Mouse (Mus musculus) hindbrain, embryonic 13.5 days (tissue): Measurements from ENCODE around the gene Ip6k3. TPM values are rescaled to one million over a fixed set of nuclear protein-coding genes. Genes with fewer than 3 reads are reported as not detected.
A peak's percentile ranks its signal among the peaks of the same experiment; 100 is the strongest.

Experiments
- ATAC-seq: fragments of 200-750 bp; cut with Nextera tagmentation; 2 replicates; pipeline ENCODE4 v1.8.0; 2017; ENCODE audit warnings: moderate TSS enrichment; ENCODE audit not compliant: low FRiP score
- H3K27ac ChIP-seq: fragments of 300-500 bp; sonication (generic); 2 replicates; pipeline ENCODE4 v1.5.1; 2015; ENCODE audit warnings: inconsistent platforms, mild to moderate bottlenecking, moderate library complexity
- H3K27me3 ChIP-seq: fragments of 300-500 bp; sonication (generic); 2 replicates; pipeline ENCODE4 v1.6.1; 2015; ENCODE audit warnings: mild to moderate bottlenecking, inconsistent platforms
- H3K36me3 ChIP-seq: fragments of 300-500 bp; sonication (generic); 2 replicates; pipeline ENCODE4 v1.6.1; 2015; ENCODE audit warnings: mild to moderate bottlenecking, inconsistent platforms
- H3K4me1 ChIP-seq: fragments of 300-500 bp; sonication (generic); replicated peaks from 2 replicates; pipeline ENCODE4 v1.6.1; 2015; ENCODE audit warnings: inconsistent platforms
- H3K4me2 ChIP-seq: fragments of 300-500 bp; sonication (generic); 2 replicates; pipeline ENCODE4 v1.6.1; 2015; ENCODE audit warnings: inconsistent platforms, mild to moderate bottlenecking, moderate library complexity
- H3K4me3 ChIP-seq: fragments of 300-500 bp; sonication (generic); 2 replicates; pipeline ENCODE4 v1.5.1; 2015; ENCODE audit warnings: mild to moderate bottlenecking, inconsistent platforms
- H3K9ac ChIP-seq: fragments of 300-500 bp; sonication (generic); 2 replicates; pipeline ENCODE4 v1.6.1; 2015; ENCODE audit warnings: mild to moderate bottlenecking, inconsistent platforms
- H3K9me3 ChIP-seq: fragments of 300-500 bp; sonication (generic); 2 replicates; pipeline ENCODE4 v1.6.1; 2016; ENCODE audit warnings: inconsistent platforms
- WGBS: fragments of 180-500 bp; shearing (Covaris S2); methylation state at CpG from one replicate; pipeline ENCODE4 v1.1.7; 2015; 5-methylcytosine and 5-hydroxymethylcytosine counted together
- polyA plus RNA-seq: library from polyadenylated mRNA; unstranded; fragments of >200 nt; fragmentation: Nextera tagmentation; extraction: Ambion mirVana; gene quantifications from 2 replicates; pipeline ENCODE4 v1.2.1, GENCODE M21; 2015

Ip6k3 gene
- polyA plus RNA-seq, 1 experiment from 2014 or later: 0.45 TPM

DNA sequence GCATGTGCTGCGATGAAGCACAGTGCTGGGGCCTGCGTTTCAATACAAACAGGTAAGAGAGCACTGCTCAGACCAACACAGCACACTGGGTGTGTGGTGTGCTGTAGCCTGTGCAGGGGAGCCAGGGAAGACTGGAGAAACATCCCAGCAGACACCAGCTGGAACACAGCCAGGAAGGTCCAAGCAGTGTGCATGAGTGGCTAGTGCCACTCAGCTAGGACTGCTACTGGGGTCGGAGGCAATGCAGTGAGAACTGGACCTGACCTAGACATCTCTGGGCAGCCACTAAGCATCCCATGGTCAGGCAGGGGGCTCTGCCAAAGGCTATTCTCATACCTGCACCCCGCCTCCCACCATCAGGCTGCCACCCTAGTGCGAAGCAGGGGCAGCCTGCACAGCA is 39.4 kb downstream of the Ip6k3 start:
- 96% methylated on average over 5 of the region's 5 CpGs for WGBS
- peaks cover 15% of the 10 kb centered on the region for H3K36me3 ChIP-seq
- H3K4me1 ChIP-seq: peaks cover 92% of the 10 kb centered on the region
- ATAC-seq: no peak
- H3K27me3 ChIP-seq: no peaks in the 10 kb centered on the region
- no peaks in the 10 kb centered on the region for H3K9me3 ChIP-seq
- no peak overlapping the region for H3K27ac ChIP-seq
- no peak overlapping the region for H3K9ac ChIP-seq
- no peak overlapping the region for H3K4me2 ChIP-seq
- no peak overlapping the region for H3K4me3 ChIP-seq

DNA sequence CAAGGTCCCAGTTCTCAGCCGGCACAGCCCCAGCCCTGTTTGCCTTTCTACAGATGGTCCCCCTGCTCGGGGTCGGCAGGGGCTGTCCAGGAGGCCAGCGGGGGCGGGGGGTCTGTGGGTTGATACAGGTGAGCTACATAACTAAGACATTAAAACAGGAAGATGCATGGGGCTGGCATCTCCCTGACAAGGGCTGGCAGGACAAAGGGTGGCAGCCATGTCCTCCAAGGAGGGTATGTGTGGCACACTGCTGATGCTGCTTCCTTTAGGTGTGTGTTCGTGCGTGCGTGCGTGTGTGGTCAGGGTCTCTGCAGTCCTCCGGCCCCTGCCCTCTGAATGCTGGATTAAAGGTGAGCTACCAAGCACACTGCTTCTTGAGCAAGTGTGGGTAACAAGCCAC is 40.6 kb downstream of the Ip6k3 start:
- peak overlapping the region; percentile 61 for H3K9ac ChIP-seq
- peaks cover 27% of the 10 kb centered on the region for H3K36me3 ChIP-seq
- WGBS: 77% methylated on average over 10 of the region's 10 CpGs
- 0 out of 2 replicates have a peak, but pooled peaks cover 8% of the 10 kb centered on the region for H3K27me3 ChIP-seq
- H3K9me3 ChIP-seq: no peaks in the 10 kb centered on the region
- H3K4me1 ChIP-seq: peaks cover 80% of the 10 kb centered on the region
- no peak overlapping the region for H3K4me3 ChIP-seq
- peak overlapping the region; percentile 12; the same call in 1 of the 2 replicates for H3K27ac ChIP-seq
- ATAC-seq: no peak
- H3K4me2 ChIP-seq: no peak overlapping the region

DNA sequence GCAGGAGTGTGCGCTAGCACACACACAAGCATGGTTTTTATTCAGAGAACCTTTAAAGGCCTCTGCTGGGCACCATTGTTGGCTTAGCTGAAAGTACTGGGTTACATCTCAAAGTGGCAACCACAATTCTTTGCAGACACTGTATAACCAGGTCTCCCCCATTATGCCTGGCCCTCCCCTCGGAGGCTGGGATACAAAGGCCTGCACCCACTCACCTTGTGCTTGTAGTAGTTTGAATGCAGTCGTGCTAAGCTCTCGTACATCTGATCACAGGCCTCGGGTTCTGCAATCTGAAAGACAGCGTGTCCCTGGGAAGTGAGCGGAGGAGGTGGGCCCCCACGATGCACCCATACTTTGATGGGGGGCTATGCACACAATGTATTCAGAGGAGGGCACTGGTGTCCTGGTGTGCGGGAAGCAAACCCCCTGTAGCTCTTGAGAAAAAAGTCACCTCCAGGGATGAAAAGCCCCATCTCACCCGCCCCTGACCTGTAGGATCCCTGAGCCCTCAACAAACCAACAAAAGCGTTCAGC is 41.9 kb downstream of the Ip6k3 start:
- Histone ChIP-seq H3K27me3 (0 out of 2 replicates have a peak, but pooled peaks cover 12% of the 10 kb centered on the region), H3K4me2 (no peak overlapping the region), H3K9me3 (no peaks in the 10 kb centered on the region), H3K36me3 (peaks cover 27% of the 10 kb centered on the region), H3K27ac (no peak overlapping the region), H3K4me1 (peaks cover 79% of the 10 kb centered on the region), H3K9ac (no peak overlapping the region), H3K4me3 (no peak overlapping the region)
- WGBS: 81% methylated on average over 11 of the region's 11 CpGs
- no peak for ATAC-seq

DNA sequence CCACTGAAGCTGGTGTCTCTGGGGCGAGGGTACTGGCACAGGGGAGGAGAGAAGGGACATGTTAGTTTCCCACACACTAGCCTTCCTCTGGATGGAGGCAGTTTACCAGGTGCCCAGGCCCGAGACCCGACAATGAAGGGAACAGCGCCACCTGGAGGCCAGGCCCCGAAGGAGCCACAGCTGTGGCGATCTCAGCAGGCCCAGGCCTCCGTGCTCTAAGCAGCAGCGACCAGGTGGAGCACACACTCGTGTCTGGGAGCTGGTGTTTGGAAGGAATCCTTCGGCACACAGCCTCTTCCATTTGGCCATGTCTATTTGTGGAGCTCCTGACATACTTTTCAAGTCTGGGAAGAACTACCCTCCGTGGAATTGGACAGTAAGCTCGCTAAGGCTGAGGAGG is 42.4 kb downstream of the Ip6k3 start:
- no peak for ATAC-seq
- no peak overlapping the region for H3K4me3 ChIP-seq
- H3K36me3 ChIP-seq: peaks cover 27% of the 10 kb centered on the region
- no peak overlapping the region for H3K4me2 ChIP-seq
- 0 out of 2 replicates have a peak, but pooled peaks cover 12% of the 10 kb centered on the region for H3K27me3 ChIP-seq
- WGBS: 36% methylated on average over 12 of the region's 12 CpGs
- H3K9me3 ChIP-seq: no peaks in the 10 kb centered on the region
- no peak overlapping the region for H3K9ac ChIP-seq
- peaks cover 79% of the 10 kb centered on the region for H3K4me1 ChIP-seq
- H3K27ac ChIP-seq: no peak overlapping the region; the same call in 1 of the 2 replicates

DNA sequence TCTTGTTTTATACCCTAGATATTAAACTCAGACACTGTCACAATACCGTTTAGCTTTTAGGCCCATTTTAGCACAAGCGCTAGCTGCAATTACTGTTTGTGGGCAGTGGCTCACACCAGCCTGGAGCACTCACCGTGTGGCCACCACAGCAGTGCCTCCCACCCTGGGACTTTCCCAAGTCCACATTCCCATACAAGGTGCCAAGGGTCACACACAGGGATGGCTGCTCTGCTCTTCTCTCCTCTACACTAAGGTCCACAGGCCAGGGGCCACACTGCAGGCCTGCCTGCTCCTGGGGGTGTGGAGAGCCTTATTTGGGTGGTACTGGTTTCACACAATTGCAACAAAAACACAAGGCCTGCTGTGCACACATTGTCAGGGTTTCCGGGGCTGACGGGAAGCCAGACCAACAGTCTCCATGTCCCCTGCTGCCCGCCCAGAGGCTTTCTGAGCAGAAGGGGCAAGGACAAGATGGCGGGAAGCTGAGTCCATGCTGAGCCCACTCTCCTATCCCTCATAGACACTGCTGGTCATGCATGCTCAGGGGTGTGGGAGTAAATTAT is 43.7 kb downstream of the Ip6k3 start:
- Histone ChIP-seq H3K9ac (no peak overlapping the region), H3K36me3 (peaks cover 27% of the 10 kb centered on the region), H3K4me3 (no peak overlapping the region), H3K4me1 (peaks cover 71% of the 10 kb centered on the region), H3K27ac (no peak overlapping the region), H3K27me3 (0 out of 2 replicates have a peak, but pooled peaks cover 18% of the 10 kb centered on the region), H3K9me3 (no peaks in the 10 kb centered on the region), H3K4me2 (no peak overlapping the region)
- WGBS: 83% methylated on average over 7 of the region's 7 CpGs
- no peak for ATAC-seq

DNA sequence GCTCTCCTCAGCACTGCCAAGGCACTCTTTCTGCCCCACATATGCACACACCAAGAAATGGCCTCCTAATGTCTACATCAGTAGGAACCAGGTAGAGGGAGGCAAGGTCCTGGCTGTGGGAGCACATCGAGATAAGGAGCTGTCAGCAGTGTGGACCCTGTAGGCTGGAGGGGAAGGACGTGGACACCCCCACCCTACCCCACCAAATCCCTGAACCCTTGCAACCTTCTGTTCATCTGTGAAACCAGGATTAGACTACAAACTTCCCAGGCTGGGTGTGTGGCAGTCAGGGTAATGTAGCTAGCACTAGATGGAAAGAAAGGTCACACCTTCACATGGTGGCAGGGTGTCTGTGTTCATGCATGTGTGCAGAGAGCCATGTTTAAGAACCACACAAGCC is 44.5 kb downstream of the Ip6k3 start:
- ATAC-seq: no peak
- H3K4me3 ChIP-seq: no peak overlapping the region
- 92% methylated on average over 2 of the region's 2 CpGs for WGBS
- 0 out of 2 replicates have a peak, but pooled peaks cover 18% of the 10 kb centered on the region for H3K27me3 ChIP-seq
- no peaks in the 10 kb centered on the region for H3K9me3 ChIP-seq
- peaks cover 63% of the 10 kb centered on the region for H3K4me1 ChIP-seq
- H3K27ac ChIP-seq: no peak overlapping the region
- peaks cover 27% of the 10 kb centered on the region for H3K36me3 ChIP-seq
- H3K9ac ChIP-seq: no peak overlapping the region
- H3K4me2 ChIP-seq: no peak overlapping the region

DNA sequence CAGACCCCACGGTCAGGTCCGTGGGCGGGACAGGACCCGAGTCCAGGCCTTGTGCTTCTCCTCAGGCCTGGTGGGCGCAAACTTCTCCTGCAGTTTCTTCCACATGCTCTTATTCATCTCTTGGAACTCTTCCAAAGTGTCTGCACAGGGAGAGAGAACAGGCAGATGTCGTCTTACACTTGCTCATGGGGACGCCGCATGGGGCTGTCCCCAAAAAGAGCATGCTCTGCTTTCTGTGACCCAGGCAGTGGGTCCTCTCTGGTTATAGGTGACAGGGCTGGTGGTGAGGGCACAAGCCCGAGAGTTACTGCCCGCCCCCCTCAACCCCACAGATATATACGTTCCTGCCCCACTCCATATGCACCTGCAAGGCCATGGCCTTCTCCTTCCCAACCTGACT is 44.9 kb downstream of the Ip6k3 start:
- Histone ChIP-seq H3K27ac (no peak overlapping the region), H3K4me1 (peaks cover 59% of the 10 kb centered on the region), H3K27me3 (0 out of 2 replicates have a peak, but pooled peaks cover 18% of the 10 kb centered on the region), H3K4me3 (no peak overlapping the region), H3K9me3 (no peaks in the 10 kb centered on the region), H3K9ac (no peak overlapping the region), H3K4me2 (no peak overlapping the region), H3K36me3 (peaks cover 27% of the 10 kb centered on the region)
- WGBS: 87% methylated on average over 11 of the region's 11 CpGs
- no peak for ATAC-seq

DNA sequence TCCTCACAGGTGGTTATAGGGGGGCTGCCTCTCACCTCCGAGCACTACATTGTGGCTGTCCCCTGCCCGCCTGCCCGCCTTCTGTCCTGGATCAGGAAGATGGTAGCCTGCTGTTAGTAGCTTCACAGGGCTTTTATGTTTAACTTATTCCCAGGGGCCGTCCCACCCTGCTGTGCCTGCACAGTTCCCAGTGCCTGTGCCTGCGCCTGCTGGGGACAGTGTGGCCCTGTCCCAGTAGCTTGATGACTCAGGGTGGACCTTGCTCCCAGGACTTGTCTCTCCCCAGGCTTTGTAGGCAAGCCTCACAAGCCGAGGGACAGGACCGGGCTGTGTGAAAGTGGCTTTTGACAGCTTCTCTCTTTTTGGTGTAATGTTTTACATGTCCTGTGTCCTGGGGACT is 45.8 kb downstream of the Ip6k3 start:
- Histone ChIP-seq H3K9ac (no peak overlapping the region), H3K4me2 (no peak overlapping the region)
- WGBS: 68% methylated on average over 7 of the region's 7 CpGs

DNA sequence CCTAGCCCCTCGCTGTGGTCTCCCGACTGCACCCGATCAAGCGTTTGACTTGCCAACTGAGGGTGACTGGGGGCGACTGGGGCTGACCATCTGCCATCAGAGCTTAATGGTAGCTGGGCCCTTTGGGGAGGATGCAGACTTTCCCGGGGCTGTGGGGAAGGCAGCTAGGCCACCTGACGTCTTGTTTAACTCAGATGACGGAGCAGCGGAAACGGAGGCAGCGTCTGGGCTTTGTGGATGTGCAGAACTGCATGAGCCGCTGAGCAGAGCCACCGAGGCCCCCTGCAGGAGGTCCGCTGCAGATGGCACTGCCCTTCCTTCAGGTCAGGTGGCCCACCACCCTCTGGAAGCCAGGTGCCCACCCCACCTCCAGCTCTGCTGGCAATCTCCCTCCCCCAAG is 46.3 kb downstream of the Ip6k3 start:
- Histone ChIP-seq H3K27me3 (0 out of 2 replicates have a peak, but pooled peaks cover 18% of the 10 kb centered on the region), H3K9me3 (no peaks in the 10 kb centered on the region), H3K9ac (0 out of 2 replicates have a peak overlapping the region, but pooled peaks have one; percentile 30), H3K4me3 (no peak overlapping the region), H3K4me2 (0 out of 2 replicates have a peak overlapping the region, but pooled peaks have one; percentile 27), H3K4me1 (peaks cover 46% of the 10 kb centered on the region), H3K36me3 (peaks cover 30% of the 10 kb centered on the region), H3K27ac (0 out of 2 replicates have a peak overlapping the region, but pooled peaks have one; percentile 20)
- WGBS: 26% methylated on average over 14 of the region's 14 CpGs
- ATAC-seq: no peak

More for the DNA sequence above, 45.8 kb downstream of the Ip6k3 start:
- no peak for ATAC-seq
- no peak overlapping the region for H3K27ac ChIP-seq
- no peak overlapping the region for H3K4me3 ChIP-seq
- H3K27me3 ChIP-seq: 0 out of 2 replicates have a peak, but pooled peaks cover 18% of the 10 kb centered on the region
- H3K9me3 ChIP-seq: no peaks in the 10 kb centered on the region
- H3K4me1 ChIP-seq: peaks cover 49% of the 10 kb centered on the region
- peaks cover 30% of the 10 kb centered on the region for H3K36me3 ChIP-seq

DNA sequence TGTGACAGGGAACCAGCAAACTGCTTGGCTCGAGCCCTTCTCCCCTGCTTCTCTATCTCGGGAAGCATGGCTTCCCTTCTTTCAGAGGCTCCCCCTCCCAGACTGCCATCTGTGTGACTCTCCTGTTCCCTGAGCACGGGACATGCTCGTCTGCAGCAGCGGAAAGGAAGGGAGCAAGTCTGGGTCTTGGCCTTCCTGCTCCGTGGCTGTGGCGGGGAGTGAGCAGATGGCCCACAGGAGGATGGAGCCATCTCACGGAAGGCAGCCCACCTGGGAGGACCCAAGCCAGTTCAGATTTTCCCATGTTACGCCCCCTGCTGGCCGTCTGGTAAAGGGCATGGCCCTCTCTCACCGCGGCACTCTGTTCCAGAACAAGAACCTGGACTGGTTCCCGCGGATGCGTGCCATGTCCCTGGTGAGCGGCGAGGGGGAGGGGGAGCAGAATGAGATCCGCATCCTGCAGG is 47.0 kb downstream of the Ip6k3 start:
- H3K4me3 ChIP-seq: no peak overlapping the region
- no peaks in the 10 kb centered on the region for H3K9me3 ChIP-seq
- 8% methylated on average over 18 of the region's 18 CpGs for WGBS
- H3K4me1 ChIP-seq: peaks cover 39% of the 10 kb centered on the region
- H3K27me3 ChIP-seq: 0 out of 2 replicates have a peak, but pooled peaks cover 18% of the 10 kb centered on the region
- peak; percentile 38; the same call in 1 of the 2 replicates for ATAC-seq
- peaks cover 30% of the 10 kb centered on the region for H3K36me3 ChIP-seq
- H3K9ac ChIP-seq: 0 out of 2 replicates have a peak overlapping the region, but pooled peaks have one; percentile 30
- no peak overlapping the region for H3K27ac ChIP-seq
- peak overlapping the region; percentile 27; the same call in 1 of the 2 replicates for H3K4me2 ChIP-seq

DNA sequence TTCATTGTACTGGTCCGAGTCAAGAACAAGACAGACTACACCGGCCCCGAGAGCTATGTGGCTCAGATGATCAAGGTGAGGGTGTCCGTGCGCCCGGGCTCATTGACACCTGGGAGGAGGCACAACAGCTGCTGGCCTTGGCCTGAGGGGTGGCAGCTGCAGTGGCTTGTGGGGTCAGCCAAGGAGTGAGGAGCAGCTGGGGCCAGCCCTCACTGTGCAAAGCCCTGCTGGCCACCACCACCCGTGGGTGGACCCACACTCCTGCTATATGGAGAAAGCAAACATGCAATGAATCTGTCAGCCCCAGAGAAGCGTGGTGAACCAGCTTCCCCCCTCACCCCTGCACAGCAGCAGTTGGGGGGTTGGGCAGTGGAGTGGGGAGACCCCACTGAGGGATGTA is 47.6 kb downstream of the Ip6k3 start:
- 69% methylated on average over 8 of the region's 8 CpGs for WGBS
- Histone ChIP-seq H3K27me3 (0 out of 2 replicates have a peak, but pooled peaks cover 18% of the 10 kb centered on the region), H3K4me2 (no peak overlapping the region), H3K36me3 (peaks cover 30% of the 10 kb centered on the region), H3K9me3 (no peaks in the 10 kb centered on the region), H3K27ac (no peak overlapping the region), H3K4me1 (peaks cover 33% of the 10 kb centered on the region), H3K9ac (no peak overlapping the region), H3K4me3 (no peak overlapping the region)
- no peak for ATAC-seq

DNA sequence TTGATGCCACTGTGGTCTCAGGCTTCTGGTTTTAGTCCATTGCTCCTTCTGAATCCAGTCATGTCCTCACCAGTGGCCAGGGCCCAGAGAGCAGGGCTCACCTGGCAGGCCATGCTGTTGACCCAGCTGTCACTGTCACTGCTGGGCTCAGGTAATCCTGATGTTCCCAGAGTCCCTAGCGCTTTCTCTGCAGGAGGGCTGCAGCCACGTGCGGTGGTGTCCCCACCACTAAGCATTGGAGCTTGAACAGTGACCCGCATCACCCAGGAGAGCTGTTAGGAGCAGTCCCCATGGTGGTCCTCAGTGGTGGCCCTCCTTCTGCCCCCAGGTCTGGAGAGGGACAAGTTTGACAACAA is 48.1 kb downstream of the Ip6k3 start:
- 72% methylated on average over 4 of the region's 4 CpGs for WGBS
- Histone ChIP-seq H3K27me3 (0 out of 2 replicates have a peak, but pooled peaks cover 18% of the 10 kb centered on the region), H3K9ac (no peak overlapping the region), H3K27ac (no peak overlapping the region), H3K4me2 (no peak overlapping the region), H3K4me3 (no peak overlapping the region), H3K9me3 (no peaks in the 10 kb centered on the region), H3K36me3 (peaks cover 30% of the 10 kb centered on the region), H3K4me1 (peaks cover 29% of the 10 kb centered on the region)
- no peak for ATAC-seq
